Mouse (Mus musculus) gastrocnemius, adult 2 months (tissue): Measurements from ENCODE around the gene Ccsap. TPM values are rescaled to one million over a fixed set of nuclear protein-coding genes. Genes with fewer than 3 reads are reported as not detected.

Source experiments
- DNase-seq: peaks from one replicate; pipeline ENCODE4 v3.0.0; 2022
- H3K27ac ChIP-seq: fragments of 200-600 bp; 2 replicates; pipeline ENCODE4 v1.8.1; 2022; ENCODE audit warnings: mild to moderate bottlenecking
- H3K4me3 ChIP-seq: fragments of 200-600 bp; 2 replicates; pipeline ENCODE4 v1.8.1; 2022; ENCODE audit warnings: mild to moderate bottlenecking, moderate library complexity
- CTCF ChIP-seq: fragments of 200-600 bp; IDR thresholded peaks from 2 replicates; pipeline ENCODE4 v1.8.1; 2022; ENCODE audit warnings: antibody characterized with exemption, mild to moderate bottlenecking, moderate library complexity
- intact Hi-C: fragments of 180-260 bp; cut with DNase I; formaldehyde crosslinking; loops from one replicate; pipeline ENCODE4 v1.15.1; 2025
- long read RNA-seq, 2 experiments: library from polyadenylated mRNA; stranded (forward); transcript quantifications; one replicate each; pipeline ENCODE4 v2.0.0; 2021
- total RNA-seq, 2 experiments: library from RNA; stranded (reverse); gene quantifications; 2 replicates each; pipeline ENCODE4 v1.2.3; 2021

Gene Ccsap
- total RNA-seq, result under 1 TPM; 0.42 to 0.46 TPM
- long read RNA-seq, experiment 1, result 0 reads
- long read RNA-seq, experiment 2, result 0 reads

GRCm38 (mm10) chr8:123859648-123860259, at the start of gene Ccsap:
Ccsap (minus strand) TSS chr8:123860209.
- Histone ChIP-seq H3K27ac (peak within 1 kb of the TSS; percentile 83), H3K4me3 (peak within 1 kb of the TSS; percentile 84)
- intact Hi-C loops, result no loop called here
- no peak for TF ChIP-seq CTCF
- DNase-seq, result peak; percentile 68

DNA sequence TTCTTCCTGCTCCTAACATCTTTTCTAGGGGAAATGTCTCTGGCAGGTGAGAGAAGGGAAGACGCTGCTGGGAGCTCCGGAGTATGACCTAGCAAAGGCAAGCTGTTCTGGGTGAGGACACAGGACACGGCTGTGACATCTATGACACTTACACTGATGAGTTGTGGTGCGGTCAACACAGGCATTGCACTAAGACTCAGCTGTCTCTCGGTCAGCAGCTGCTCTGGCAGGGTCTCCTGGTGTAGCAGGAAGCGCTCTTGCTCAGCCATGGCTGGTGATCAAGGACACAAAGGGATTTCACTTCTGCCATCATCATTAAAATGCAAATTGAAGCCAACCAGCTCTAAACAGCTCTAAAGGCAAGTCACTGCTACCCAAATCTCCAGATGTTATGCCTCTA, 47.6 kb upstream of the Ccsap start:
- Histone ChIP-seq H3K27ac (0 out of 2 replicates have a peak overlapping the region, but pooled peaks have one; percentile 5), H3K4me3 (no peak overlapping the region)
- intact Hi-C loops, result no loop called here
- DNase-seq, result peak; percentile 37
- TF ChIP-seq CTCF, result no peak

DNA sequence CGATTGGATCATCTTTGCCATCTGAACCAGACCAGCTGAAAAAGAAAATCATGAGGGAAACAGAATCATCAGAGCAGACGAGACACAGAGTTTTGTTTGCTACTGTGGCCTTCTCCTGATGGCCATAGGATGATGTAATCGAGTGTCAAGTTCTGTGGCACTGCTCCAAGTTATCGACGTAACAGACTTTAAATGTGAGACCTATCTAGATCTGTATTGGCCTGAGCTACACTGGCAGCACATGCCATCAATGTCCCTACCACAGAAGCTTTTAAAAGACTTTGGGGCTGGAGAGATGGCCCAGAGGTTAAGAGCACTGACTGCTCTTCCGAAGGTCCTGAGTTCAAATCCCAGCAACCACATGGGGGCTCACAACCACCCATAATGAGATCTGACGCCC, 42.6 kb upstream of the Ccsap start:
- Histone ChIP-seq H3K27ac (peak overlapping the region; percentile 57), H3K4me3 (no peak overlapping the region)
- no peak for TF ChIP-seq CTCF
- no peak for DNase-seq
- intact Hi-C loops, result no loop called here

DNA sequence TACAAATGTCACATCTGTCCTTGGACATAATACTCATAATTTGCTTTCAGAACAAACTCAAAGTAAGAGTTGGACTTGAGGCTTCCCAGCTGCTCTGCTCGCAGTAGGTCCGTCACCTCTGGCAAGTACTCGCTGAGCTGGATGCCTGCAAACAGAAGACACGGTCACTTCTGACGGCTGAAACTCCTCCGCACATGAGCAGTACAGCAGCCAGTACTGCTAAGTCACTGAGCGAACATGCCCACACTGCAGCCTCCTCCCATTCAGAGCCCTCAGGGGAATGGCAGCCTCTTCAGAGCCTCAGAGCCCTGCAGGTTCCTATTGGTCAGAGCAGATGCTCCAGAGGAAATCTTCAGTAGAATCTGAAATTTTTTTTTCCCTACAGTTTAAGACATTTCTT, 39.4 kb upstream of the Ccsap start:
- intact Hi-C loops, result no loop called here
- Histone ChIP-seq H3K27ac (peak overlapping the region; percentile 68), H3K4me3 (peak overlapping the region; percentile 0; the same call in 1 of the 2 replicates)
- DNase-seq, result peak; percentile 44
- TF ChIP-seq CTCF, result no peak

GRCm38 (mm10) chr8:123898576-123898975, 38.6 kb upstream of the Ccsap start:
- intact Hi-C loops, result loop anchor here (1.0 kb wide), 1 partner anchor 26 kb away; no protein-coding TSS in a partner anchor

GRCm38 (mm10) chr8:123896774-123897173, 36.8 kb upstream of the Ccsap start:
- Histone ChIP-seq H3K27ac (peak overlapping the region; percentile 98), H3K4me3 (peak overlapping the region; percentile 83)
- no peak for TF ChIP-seq CTCF
- DNase-seq, result peak; percentile 51
- intact Hi-C loops, result no loop called here

More at GRCm38 (mm10) chr8:123898576-123898975, 38.6 kb upstream of the Ccsap start:
- TF ChIP-seq CTCF, result no peak
- Histone ChIP-seq H3K4me3 (peak overlapping the region; percentile 19), H3K27ac (peak overlapping the region; percentile 68)
- no peak for DNase-seq

DNA sequence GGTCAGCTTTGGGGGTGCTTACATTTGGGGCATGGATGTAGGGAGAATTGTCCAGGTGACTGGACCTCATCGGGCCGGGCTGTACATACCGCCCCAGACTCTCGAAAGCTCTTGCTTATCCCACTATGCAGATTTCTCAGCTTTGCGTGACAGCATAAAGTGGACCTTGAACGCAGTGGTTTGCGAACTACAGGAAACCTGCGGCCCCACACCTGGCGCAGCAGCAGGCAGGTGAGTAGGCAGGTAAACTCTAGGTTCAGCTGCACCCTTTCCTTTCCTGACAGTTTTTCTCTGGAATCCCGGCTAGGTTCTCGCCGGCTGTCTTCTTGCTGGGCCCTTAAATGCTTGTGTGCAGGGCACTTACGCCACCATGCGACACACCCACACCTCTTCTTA, 36.4 kb upstream of the Ccsap start:
- no peak for TF ChIP-seq CTCF
- Histone ChIP-seq H3K4me3 (peak overlapping the region; percentile 83), H3K27ac (peak overlapping the region; percentile 98)
- intact Hi-C loops, result no loop called here
- no peak for DNase-seq

GRCm38 (mm10) chr8:123895680-123896365, 35.8 kb upstream of the Ccsap start:
- intact Hi-C loops, result loop anchor here (1.0 kb wide), 1 partner anchor 24 kb away; no protein-coding TSS in a partner anchor
- Histone ChIP-seq H3K27ac (peak overlapping the region; percentile 98), H3K4me3 (peak overlapping the region; percentile 83)
- TF ChIP-seq CTCF, result no peak
- peak; percentile 86 for DNase-seq

DNA sequence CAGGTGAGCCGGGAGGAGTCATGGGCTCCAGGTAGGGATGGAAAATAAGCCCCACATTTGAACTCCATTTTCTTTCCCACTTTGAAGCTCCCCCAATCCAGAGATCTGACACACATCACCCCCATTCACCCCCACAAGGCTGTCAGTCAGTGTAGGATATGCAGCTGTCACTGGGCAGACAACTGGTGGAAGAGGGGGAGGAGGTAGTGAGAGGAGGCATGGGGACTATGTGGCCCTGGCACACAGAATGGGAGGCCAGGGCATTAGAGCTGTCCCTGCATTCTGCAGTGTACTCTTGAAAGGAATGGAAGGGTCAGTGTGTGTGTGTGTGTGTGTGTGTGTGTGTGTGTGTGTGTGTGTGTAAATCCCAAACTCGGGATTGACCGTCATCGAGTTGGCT, 35.2 kb upstream of the Ccsap start:
- H3K4me3 ChIP-seq, result peak overlapping the region; percentile 83
- DNase-seq, result peak; percentile 85
- H3K27ac ChIP-seq, result peak overlapping the region; percentile 98
- intact Hi-C loops, result loop anchor here (1.0 kb wide), 1 partner anchor 23 kb away; no protein-coding TSS in a partner anchor
- TF ChIP-seq CTCF, result no peak

GRCm38 (mm10) chr8:123894502-123895097, 34.6 kb upstream of the Ccsap start, which contains the start of gene Acta1:
Acta1 (minus strand) TSS chr8:123894751.
- intact Hi-C loops, result loop anchor here (1.0 kb wide), 1 partner anchor 22 kb away; no protein-coding TSS in a partner anchor
- no peak for TF ChIP-seq CTCF
- peak within 1 kb of the TSS; percentile 83 for H3K4me3 ChIP-seq
- peak; percentile 96 for DNase-seq
- H3K27ac ChIP-seq, result peak within 1 kb of the TSS; percentile 98

DNA sequence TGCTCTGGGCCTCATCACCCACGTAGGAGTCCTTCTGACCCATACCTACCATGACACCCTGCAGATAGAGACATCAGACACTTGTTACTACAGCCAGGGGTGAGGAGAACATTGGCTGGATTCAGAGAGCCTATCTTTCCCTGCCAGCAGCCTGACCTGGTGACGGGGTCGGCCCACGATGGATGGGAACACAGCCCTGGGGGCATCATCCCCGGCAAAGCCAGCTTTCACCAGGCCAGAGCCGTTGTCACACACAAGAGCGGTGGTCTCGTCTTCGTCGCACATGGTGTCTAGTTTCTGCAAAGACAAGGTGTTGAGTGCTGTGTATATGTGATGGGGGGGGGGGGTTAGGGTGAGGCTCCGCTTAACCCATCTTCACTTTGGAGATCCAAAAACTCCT, 33.4 kb upstream of the Ccsap start:
- Histone ChIP-seq H3K27ac (peak overlapping the region; percentile 98), H3K4me3 (peak overlapping the region; percentile 83)
- no peak for TF ChIP-seq CTCF
- DNase-seq, result peak; percentile 60
- intact Hi-C loops, result no loop called here

GRCm38 (mm10) chr8:123892586-123893155, 32.7 kb upstream of the Ccsap start:
- H3K4me3 ChIP-seq, result peak overlapping the region; percentile 83
- DNase-seq, result peak; percentile 60
- intact Hi-C loops, result no loop called here

More at GRCm38 (mm10) chr8:123892586-123893155, 32.7 kb upstream of the Ccsap start:
- H3K27ac ChIP-seq, result peak overlapping the region; percentile 98
- peak; percentile 26; the same call in 1 of the 2 replicates for TF ChIP-seq CTCF
